Mouse (Mus musculus): ENCODE data around the gene Kcnab3.

Kcnab3 gene

DNA sequence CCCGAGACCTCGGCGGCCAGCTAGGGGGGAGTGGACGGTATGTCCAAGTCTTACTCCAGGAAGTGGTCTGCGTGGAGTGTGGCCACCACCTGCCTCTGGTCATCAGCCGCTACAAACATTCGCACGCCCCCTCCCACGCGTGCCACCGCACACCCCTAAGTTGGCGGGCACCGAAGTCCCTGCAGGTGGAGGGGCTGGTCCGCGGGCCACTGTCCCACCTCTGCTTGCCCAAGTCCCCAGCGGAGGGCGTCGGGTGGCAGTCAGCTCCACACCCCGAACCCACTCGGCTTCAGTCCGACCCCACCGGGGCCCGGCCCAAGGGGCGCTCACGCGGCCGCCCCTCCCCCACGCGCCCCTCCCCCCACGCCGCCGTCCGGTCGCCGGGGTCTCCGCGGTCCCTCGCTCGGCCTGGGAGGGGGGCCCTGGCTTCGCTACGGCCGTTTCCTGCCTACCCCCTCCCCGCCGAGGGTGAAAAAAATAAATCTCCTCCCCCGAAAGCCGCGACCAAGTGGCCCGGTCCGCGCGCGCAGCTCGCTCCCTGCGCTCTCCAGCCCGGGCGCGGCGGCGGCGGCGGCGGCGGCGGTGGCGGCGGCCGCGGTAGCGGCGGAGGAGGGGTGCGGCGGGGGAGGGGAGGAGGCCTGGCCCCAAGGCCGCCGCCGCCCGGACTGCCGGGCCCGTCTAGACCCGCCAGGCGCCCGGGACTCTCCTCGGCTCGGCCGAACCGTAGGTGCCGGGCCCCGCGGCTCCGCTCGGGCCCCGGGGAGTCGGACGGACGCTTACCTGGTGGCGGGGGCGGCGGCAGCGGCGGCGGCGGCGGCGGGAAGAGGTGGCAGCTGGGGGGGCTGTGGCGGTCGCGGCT lies 42.5 kb downstream of the Kcnab3 start:
- in situ Hi-C loops (cut with MboI; ENCODE audit: unreplicated experiment in 2 of 2) = loop anchor here in 1 of 2 experiments (5.0 kb wide), 1 partner anchor 36 kb away; no protein-coding TSS in a partner anchor

GRCm38 (mm10) chr11:69369215-69369989 lies 43.3 kb downstream of the Kcnab3 start, which contains the start of gene Chd3:
Chd3 (minus strand) TSS chr11:69369406.
- in situ Hi-C loops (cut with MboI; ENCODE audit: unreplicated experiment in 2 of 2) = loop anchor here in 1 of 2 experiments (5.0 kb wide), 1 partner anchor 37 kb away; no protein-coding TSS in a partner anchor

DNA sequence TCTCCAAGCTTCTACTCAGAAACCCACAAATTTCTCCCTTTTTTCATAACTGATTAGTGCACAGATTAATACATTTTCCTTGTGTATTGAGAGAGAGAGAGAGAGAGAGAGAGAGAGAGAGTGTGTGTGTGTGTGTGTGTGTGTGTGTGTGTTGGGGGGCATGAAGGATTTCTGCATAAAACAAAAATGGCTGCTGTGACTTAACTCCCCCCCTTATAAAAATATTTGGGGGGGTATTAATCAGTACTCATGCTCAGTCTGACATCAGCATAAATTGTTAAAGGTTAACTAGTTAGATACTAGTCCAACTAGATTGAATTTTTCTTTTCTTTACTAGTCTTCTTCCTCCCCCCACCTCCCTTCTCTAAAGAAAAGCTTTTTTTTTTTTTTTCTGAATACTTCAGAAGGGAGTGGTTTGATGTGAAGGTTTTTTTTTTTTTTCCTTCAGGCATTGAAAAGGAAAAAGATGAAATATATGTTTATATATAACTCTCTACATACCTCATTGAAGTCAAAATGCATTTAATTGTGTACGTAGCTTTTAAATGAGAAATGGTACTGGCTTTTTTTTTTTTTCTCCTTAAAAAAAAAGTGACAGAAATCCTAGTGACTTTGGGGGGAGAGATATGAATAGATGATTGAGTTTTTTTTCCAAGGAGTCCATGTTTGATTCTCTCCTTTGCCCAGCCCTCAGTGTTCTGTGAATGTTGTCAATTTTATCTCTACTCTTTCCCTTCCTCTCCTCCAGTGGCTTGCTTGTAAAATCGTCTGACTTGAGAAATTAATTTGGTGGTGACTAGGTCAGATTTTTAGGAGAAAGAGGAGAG lies 44.1 kb downstream of the Kcnab3 start:
- in situ Hi-C loops (cut with MboI; ENCODE audit: unreplicated experiment in 2 of 2) = loop anchor here in 1 of 2 experiments (5.0 kb wide), 1 partner anchor 38 kb away; no protein-coding TSS in a partner anchor

DNA sequence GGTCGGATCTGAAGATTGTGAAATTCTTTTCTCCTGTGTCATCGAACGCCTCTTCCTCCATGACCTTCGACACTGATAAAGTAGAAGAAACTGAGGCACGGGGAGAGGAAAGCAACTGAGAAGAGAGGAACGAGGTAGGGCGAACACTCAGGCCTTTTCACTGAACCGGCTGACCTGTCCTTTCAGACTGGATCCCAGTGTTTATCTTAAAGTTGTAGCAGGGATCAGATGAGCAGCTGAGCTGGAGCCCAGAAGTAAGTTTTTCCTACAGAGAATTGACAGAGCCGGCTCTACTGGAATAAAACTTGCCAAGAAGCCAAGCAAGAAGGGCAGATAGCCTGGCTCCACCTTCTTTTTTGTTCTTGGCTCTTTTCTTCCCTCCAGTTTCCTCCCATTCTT lies 44.8 kb downstream of the Kcnab3 start:
- in situ Hi-C loops (cut with MboI; ENCODE audit: unreplicated experiment in 2 of 2) = no loop called here

- in situ Hi-C loops (cut with MboI; ENCODE audit: unreplicated experiment in 2 of 2) = no loop called here
These were observed 45.5 kb downstream of the Kcnab3 start for GRCm38 (mm10) chr11:69371601-69372000.

- in situ Hi-C loops (cut with MboI; ENCODE audit: unreplicated experiment in 2 of 2) = no loop called here
These were observed 46.2 kb downstream of the Kcnab3 start for GRCm38 (mm10) chr11:69372056-69372779.

GRCm38 (mm10) chr11:69372780-69373170 lies 46.7 kb downstream of the Kcnab3 start:
- in situ Hi-C loops (cut with MboI; ENCODE audit: unreplicated experiment in 2 of 2) = no loop called here

DNA sequence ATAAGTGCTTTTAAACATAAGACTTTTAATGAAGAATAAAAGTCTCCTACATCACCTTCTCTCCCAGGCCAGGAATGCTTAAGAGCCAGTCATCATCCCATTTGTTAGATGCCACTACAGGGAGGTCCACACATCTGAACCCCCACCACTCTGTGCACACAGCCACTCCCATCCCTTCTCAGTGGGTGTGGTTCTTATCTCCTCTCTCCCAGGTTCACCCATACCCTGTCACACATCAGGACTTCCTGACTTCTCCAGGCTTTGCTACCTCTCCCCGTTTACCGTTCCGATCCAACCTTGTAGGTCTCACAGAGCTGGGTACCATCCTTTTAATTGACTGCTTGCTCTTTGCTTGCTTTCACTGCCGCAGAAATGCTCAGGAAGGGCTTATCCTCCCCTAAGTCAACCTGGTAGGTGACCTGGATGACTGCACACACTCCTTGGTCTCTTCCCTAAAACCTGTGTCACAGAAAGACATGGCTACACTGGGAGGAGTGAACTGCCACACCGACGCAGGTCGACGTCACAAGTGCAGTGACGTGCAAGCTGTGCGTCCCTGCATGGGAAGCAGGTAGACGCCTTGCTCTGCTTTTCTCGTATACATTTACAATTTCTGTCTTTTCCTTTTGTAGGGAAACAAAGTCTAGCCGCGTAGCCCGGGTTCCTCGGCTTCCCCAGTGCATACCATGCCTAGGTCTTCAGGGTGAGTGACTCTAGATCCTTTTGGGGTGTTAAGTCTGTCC lies 47.3 kb downstream of the Kcnab3 start:
- in situ Hi-C loops (cut with MboI; ENCODE audit: unreplicated experiment in 2 of 2) = no loop called here

DNA sequence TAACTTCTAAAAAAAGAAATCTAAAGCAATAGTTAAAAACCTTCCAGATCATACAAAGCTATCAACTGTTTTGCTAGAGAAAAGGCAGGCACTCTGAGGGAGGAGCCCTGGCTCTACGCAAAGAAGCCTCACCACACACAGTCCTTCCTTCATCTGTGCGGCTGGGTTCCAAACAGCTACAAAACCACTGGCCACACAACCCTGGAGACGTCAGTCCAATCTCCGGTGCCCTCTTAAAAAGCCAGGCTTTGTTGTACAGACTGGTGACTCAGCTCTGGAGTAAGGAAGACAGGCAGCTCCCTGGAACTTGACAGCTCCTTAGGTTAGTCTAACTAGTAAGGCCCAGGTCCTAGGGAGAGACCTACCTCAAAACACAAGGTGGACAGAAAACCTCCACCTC lies 49.6 kb downstream of the Kcnab3 start:
- in situ Hi-C loops (cut with MboI; ENCODE audit: unreplicated experiment in 2 of 2) = no loop called here

DNA sequence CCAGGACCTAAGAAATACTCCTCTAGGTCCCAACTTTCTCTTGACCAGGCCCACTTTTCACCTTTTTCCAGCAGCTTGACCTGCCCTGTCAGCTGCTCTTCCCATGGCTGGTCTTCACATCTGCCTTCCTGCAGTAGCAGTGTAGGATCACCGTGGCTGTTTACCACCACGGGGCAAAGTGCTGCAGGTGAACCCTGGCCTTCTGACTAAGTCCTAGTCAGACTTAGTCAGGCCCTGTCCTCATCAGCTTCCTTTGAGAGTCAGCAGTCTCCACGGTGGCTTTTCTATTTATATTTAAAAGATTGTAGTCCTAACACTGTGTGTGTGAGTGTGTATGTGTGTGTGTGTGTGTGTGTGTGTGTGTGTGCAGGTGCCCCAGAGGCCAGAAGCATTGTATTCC lies 51.7 kb downstream of the Kcnab3 start:
- in situ Hi-C loops (cut with MboI; ENCODE audit: unreplicated experiment in 2 of 2) = no loop called here

- in situ Hi-C loops (cut with MboI; ENCODE audit: unreplicated experiment in 2 of 2) = no loop called here
These were observed 53.5 kb downstream of the Kcnab3 start for GRCm38 (mm10) chr11:69379600-69379999.

GRCm38 (mm10) chr11:69381356-69381755 lies 55.3 kb downstream of the Kcnab3 start:
- in situ Hi-C loops (cut with MboI; ENCODE audit: unreplicated experiment in 2 of 2) = loop anchor here (5.0 to 10.0 kb wide), 2 partner anchors 47 to 136 kb away; no protein-coding TSS in a partner anchor
